Mouse (Mus musculus) lung, adult 2 months (tissue): ENCODE data around the gene St14. TPM values are rescaled to one million over a fixed set of nuclear protein-coding genes. Genes with fewer than 3 reads are reported as not detected.

Experiments used
- DNase-seq: peaks from one replicate; pipeline ENCODE4 v3.0.0; 2022
- H3K4me1 ChIP-seq: fragments of 200-500 bp; 2 replicates; pipeline ENCODE4 v1.6.1; 2011; ENCODE audit warnings: low read length; ENCODE audit not compliant: control insufficient read depth, insufficient read depth
- H3K4me3 ChIP-seq: fragments of 200-500 bp; replicated peaks from 2 replicates; pipeline ENCODE3; 2011; ENCODE audit warnings: low read depth, mild to moderate bottlenecking, control low read depth, low read length; ENCODE audit errors: extremely low read depth
- CTCF ChIP-seq: fragments of 200-500 bp; IDR thresholded peaks from 2 replicates; pipeline ENCODE4 v1.5.1; 2011; ENCODE audit warnings: mild to moderate bottlenecking, low read length, control low read depth; ENCODE audit not compliant: insufficient read depth
- POLR2A ChIP-seq: fragments of 200-500 bp; IDR thresholded peaks from 2 replicates; pipeline ENCODE4 v1.6.1; 2011; ENCODE audit warnings: low read depth, mild to moderate bottlenecking, control low read depth, low read length, borderline replicate concordance; ENCODE audit errors: extremely low read depth
- WGBS: fragments of 180-500 bp; shearing (Covaris S2); methylation state at CpG from one replicate; pipeline ENCODE4 v1.1.7; 2018; 5-methylcytosine and 5-hydroxymethylcytosine counted together
- polyA plus RNA-seq: library from polyadenylated mRNA; depleted of rRNA; stranded (reverse); fragments of >200 nt; gene quantifications from 2 replicates; pipeline ENCODE4 v1.2.3, GENCODE M21; 2012

Gene St14
- polyA plus RNA-seq, 1 experiment: 47.2 TPM

DNA sequence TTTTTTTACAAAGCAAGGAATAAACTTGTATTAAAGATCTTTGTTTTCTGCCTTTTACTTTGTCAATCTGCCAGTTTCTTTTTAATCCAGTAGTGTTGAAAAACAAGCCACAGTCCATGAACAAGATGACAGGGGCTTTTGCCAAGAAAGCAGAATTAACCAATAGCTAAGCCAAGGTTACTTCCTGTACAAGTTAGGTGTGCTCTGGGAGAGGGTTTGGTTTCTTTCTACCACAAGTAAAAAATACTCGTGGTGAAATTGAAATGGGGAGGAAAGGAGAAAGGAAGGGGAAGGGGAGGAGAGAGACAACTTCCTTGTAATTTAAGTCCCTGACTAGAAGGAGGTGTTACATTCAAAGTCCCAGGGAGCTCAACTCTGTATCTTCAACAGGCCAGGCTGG is 31.3 kb upstream of the St14 start:
- DNase-seq: no peak
- H3K4me3 ChIP-seq: no peak overlapping the region

DNA sequence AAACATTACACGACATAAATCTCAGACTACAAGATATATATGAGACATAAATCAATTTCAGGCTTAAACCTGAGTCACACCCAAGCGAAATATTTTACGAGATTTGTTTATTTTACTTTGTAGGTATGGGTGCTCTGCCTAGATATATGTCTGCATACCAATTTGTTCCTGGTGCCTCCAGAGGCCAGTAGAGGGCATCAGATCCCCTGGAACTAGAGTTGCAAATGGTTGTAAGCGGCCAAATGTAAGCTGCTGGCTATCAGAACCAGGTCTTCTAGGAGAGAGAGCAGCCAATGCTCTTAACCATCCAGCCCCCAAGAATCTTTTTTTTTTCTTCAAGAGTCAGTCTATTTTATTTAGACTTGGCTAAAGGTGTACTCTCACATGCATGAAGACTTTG is 28.3 kb upstream of the St14 start:
- TF ChIP-seq CTCF (peak; percentile 23; the same call in 1 of the 2 replicates), POLR2A (no peak)
- no peaks in the 10 kb centered on the region for H3K4me1 ChIP-seq
- no peak overlapping the region for H3K4me3 ChIP-seq
- DNase-seq: no peak
- 74% methylated on average over 4 of the region's 4 CpGs for WGBS

More for the DNA sequence above, 31.3 kb upstream of the St14 start:
- H3K4me1 ChIP-seq: no peaks in the 10 kb centered on the region
- 14% methylated on average over 1 of the region's 1 CpGs for WGBS
- TF ChIP-seq POLR2A (no peak), CTCF (no peak)

DNA sequence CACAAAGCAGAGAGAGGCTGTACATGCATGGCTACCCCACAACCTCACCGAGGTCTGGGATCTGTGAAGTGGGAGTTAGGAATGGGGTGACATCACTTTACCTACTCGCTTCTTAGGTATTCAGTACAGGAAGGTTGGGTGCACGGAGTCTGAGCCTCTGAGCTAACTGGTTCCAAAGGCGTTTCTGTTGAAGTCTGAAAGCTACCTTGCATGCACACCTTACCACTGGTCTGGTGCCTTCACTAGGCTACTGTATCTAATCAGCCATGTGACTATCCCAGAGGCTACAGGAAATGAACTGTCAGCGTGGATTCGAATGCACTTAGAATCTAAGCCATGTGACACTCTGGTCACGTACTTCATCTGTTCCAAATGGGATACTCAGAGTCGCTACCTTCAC is 24.9 kb upstream of the St14 start:
- H3K4me1 ChIP-seq: no peaks in the 10 kb centered on the region
- no peak overlapping the region for H3K4me3 ChIP-seq
- no peak for TF ChIP-seq POLR2A
- no peak for TF ChIP-seq CTCF
- WGBS: 71% methylated on average over 8 of the region's 8 CpGs
- no peak for DNase-seq

DNA sequence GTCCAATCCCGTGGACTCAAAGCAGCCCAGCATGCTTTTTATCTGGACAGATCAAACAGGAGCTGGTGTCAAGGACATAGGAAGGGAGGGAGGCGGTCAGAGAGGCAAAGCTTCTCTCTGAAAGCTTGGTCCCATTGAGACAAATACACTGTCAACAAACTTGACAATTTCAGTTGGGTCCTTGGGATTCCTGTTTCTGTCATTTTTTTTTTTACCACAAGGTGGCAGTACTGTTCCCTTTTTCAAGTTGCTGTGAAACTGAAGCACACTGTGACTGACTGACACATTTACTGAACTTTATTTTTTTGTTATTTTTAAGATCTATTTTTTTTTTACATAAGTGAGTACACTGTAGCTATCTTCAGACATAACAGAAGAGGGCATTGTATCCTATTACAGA is 19.4 kb upstream of the St14 start:
- WGBS: 67% methylated on average over 2 of the region's 2 CpGs

DNA sequence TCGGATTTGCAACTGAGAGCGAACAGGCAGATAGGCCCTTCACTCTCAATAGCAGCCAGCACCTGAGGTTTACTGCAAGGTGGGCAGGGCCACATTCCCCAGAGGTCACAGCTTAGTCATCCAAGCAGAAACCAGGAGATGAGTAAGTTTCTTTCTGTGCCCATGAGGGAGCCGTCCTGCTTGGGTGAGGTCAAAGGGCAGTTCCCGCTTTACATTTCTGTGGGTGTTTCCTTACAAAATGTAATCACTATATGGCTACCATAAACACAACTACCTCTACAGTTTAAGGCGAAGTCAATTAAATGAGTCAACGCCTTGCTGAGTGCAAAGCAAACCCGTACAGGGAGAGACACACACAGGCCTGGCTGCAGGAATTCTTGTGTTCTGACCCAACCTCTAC is 16.5 kb upstream of the St14 start:
- TF ChIP-seq CTCF (no peak), POLR2A (no peak)
- Histone ChIP-seq H3K4me3 (no peak overlapping the region), H3K4me1 (no peaks in the 10 kb centered on the region)
- 71% methylated on average over 7 of the region's 7 CpGs for WGBS
- DNase-seq: no peak

More for the DNA sequence above, 19.4 kb upstream of the St14 start:
- H3K4me1 ChIP-seq: no peaks in the 10 kb centered on the region
- DNase-seq: no peak
- no peak overlapping the region for H3K4me3 ChIP-seq
- TF ChIP-seq POLR2A (no peak), CTCF (peak; percentile 14; the same call in 1 of the 2 replicates)

DNA sequence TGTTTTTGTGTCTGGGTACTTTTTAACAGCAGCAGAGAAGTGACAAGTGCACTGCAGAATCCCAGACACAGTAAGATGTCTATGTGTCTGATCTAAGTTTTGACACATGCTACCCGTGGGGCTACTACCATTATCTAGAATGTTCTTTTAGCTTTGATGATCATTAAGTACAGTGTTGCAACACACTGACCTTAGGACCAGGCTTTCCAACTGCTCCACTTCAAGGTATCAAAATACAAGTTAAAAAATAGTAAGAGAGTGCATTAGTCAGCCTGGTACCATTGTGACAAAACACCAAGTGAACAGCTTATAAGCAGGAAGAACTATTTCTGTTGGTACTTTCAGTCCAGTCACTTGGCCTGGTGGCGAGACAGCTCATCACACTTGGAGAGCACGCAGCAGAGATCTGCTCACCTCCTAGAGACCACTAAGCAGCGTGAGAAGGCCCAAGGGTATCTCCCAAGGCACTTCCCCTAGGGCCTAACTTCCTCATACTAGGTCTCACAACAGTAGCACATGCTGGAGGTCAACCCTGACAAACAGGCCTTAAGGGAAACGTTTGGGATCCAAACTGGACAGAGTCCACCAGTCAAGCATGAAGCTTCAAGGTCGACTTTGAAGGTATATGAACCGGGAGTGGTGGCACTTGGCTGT is 13.7 kb upstream of the St14 start:
- Histone ChIP-seq H3K4me3 (no peak overlapping the region), H3K4me1 (no peaks in the 10 kb centered on the region)
- WGBS: 63% methylated on average over 7 of the region's 7 CpGs
- TF ChIP-seq CTCF: no peak
- no peak for DNase-seq

DNA sequence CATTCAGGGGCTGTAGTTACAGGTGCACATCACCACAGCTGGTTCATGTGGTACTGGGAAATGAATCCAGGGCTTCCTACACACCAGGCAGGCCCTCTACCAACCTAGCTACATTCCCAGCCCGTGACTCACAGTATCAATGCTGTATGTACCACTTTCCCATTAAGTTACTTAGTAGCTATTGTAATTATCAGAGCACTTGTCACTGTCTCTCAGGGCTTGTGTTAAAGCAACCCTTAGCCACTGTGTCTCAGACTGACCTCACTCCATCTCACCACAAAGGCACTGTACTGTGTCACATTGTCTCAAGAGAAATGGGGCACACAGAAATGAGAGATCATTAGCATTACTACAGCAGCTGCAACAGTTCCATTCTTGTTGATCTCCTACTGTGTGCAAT is 11.3 kb upstream of the St14 start:
- no peak overlapping the region for H3K4me3 ChIP-seq

DNA sequence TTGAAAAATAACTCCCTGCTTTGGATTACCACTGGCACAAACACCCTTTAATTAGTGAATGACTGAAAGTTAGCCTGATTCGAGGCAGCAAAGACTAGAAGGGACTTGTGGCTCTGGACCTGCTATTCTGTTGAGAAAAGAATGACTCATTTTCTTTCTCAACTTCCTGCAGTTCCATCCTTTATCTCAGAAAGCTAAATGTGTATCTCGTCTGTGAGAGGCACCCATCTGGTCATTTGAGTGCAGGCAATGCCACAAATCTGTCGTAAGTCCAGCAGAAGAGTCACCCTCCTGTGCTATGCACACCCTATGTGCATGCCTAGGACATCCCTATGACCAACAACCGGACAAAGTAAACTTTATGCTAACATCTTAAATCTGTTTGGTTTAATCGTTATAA is 1.5 kb upstream of the St14 start:
- Histone ChIP-seq H3K4me3 (no peak overlapping the region), H3K4me1 (no peaks in the 10 kb centered on the region)
- TF ChIP-seq POLR2A (no peak), CTCF (no peak)
- DNase-seq: no peak
- 70% methylated on average over 5 of the region's 5 CpGs for WGBS

More for the DNA sequence above, 11.3 kb upstream of the St14 start:
- no peak for DNase-seq
- 92% methylated on average over 1 of the region's 1 CpGs for WGBS
- no peaks in the 10 kb centered on the region for H3K4me1 ChIP-seq
- TF ChIP-seq POLR2A (no peak), CTCF (no peak)

DNA sequence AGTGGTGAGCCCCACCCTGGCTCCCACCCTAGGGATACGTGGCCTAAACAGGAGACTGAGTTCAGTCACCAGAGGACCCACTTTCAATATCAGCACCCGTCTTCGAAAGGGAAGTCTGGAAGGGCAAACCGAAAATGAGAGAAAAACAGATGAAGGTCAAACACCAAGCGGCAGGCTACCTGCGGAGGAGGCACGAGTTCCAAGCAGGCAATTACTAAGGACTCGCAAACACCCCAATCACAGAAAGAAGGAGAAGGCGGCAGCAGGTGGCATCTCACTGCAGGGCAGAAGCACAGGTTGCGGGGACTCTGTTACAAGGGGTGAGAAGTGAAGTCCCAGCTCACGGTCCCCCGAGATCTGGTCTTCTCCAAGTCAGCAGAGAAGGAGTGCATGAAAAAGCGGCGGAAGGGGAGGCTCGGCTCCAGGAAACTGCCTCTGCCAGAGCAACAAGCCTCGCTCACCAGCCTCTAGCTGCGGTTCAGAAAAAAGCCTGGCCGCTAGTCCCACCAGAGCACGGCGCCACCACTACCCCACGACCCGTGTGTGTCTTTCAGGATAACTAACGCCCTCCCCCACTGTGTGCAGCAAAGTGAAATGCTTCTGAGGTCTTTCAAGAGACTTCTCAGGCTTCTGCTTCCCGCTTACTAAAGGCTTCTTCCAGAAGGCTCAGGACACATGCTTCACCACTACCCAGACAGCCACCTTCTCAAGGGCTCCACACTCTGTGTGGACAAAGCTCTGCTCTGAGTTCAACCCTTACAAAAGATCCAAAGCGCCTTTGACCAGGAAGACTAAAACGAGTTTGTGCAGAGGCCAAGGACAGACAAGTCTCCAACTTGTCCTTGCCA is 1.1 kb downstream of the St14 start:
- Histone ChIP-seq H3K4me3 (peak overlapping the region; percentile 58), H3K4me1 (no peaks in the 10 kb centered on the region)
- no peak for DNase-seq
- 7% methylated on average over 26 of the region's 26 CpGs for WGBS
- TF ChIP-seq CTCF (no peak), POLR2A (no peak)

DNA sequence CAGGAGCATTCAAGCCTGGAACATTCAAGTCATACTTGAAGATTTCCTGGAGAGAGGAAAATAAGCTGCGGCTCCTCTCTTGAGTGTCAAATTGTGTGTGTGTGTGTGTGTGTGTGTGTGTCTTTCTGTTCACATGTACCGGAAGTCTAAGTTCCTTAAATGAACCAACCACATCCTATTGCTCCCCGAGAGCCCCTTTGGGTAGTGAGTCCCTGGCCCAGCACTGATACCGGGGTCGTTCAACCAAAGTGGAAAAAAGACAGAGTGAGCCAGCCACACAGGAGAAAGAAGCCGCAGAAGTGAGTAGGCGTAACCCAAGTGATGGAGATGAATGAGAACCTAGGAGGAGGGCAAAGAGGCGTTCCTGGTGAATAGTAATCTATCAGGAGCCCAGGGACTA is 1.7 kb downstream of the St14 start:
- H3K4me1 ChIP-seq: no peaks in the 10 kb centered on the region
- no peak for TF ChIP-seq CTCF
- TF ChIP-seq POLR2A: no peak
- 31% methylated on average over 8 of the region's 8 CpGs for WGBS
- H3K4me3 ChIP-seq: peak overlapping the region; percentile 36
- DNase-seq: no peak
